Mouse (Mus musculus) naive thymus-derived CD4-positive, alpha-beta T cell, adult 2 months (primary cell): ENCODE measurements around the gene Nek9.

Experiments
- DNase-seq: peaks from one replicate; pipeline ENCODE4 v3.0.0-alpha.2; 2011; ENCODE audit warnings: low read depth

Gene Nek9

GRCm38 (mm10) chr12:85346374-85346773 is 7.2 kb upstream of the Nek9 start:
- peak; percentile 86 for DNase-seq

GRCm38 (mm10) chr12:85345559-85345958 is 6.4 kb upstream of the Nek9 start:
- no peak for DNase-seq

GRCm38 (mm10) chr12:85344252-85344651 is 5.1 kb upstream of the Nek9 start:
- no peak for DNase-seq

- DNase-seq = no peak
Observed at GRCm38 (mm10) chr12:85342310-85342709, 3.1 kb upstream of the Nek9 start.

- peak; percentile 89 for DNase-seq
Observed at GRCm38 (mm10) chr12:85341131-85341530, 2.0 kb upstream of the Nek9 start.

- DNase-seq = peak; percentile 53
Observed at GRCm38 (mm10) chr12:85339947-85340346, 785 bp upstream of the Nek9 start.

- DNase-seq = no peak
Observed at GRCm38 (mm10) chr12:85338815-85339214, 347 bp downstream of the Nek9 start.

GRCm38 (mm10) chr12:85337567-85338311 is 1.4 kb downstream of the Nek9 start:
- no peak for DNase-seq

- DNase-seq = no peak
Observed at GRCm38 (mm10) chr12:85330153-85330552, 9.0 kb downstream of the Nek9 start.

GRCm38 (mm10) chr12:85308651-85309050 is 30.5 kb downstream of the Nek9 start:
- DNase-seq = no peak

GRCm38 (mm10) chr12:85305247-85305892 is 33.8 kb downstream of the Nek9 start:
- DNase-seq = peak; percentile 93

GRCm38 (mm10) chr12:85304725-85305124 is 34.4 kb downstream of the Nek9 start:
- peak; percentile 74 for DNase-seq

GRCm38 (mm10) chr12:85303256-85303655 is 35.9 kb downstream of the Nek9 start:
- no peak for DNase-seq

GRCm38 (mm10) chr12:85298835-85299180 is 40.4 kb downstream of the Nek9 start:
- DNase-seq = no peak

- DNase-seq = no peak
Observed at GRCm38 (mm10) chr12:85298127-85298834, 40.9 kb downstream of the Nek9 start.

- no peak for DNase-seq
Observed at GRCm38 (mm10) chr12:85297345-85297997, 41.7 kb downstream of the Nek9 start.

GRCm38 (mm10) chr12:85296915-85297314 is 42.2 kb downstream of the Nek9 start:
- DNase-seq = no peak

GRCm38 (mm10) chr12:85295506-85295905 is 43.7 kb downstream of the Nek9 start:
- DNase-seq = no peak

- DNase-seq = no peak
Observed at GRCm38 (mm10) chr12:85292906-85293305, 46.3 kb downstream of the Nek9 start.

- DNase-seq = no peak
Observed at GRCm38 (mm10) chr12:85292288-85292687, 46.9 kb downstream of the Nek9 start.

GRCm38 (mm10) chr12:85291541-85291940 is 47.6 kb downstream of the Nek9 start:
- DNase-seq = no peak

GRCm38 (mm10) chr12:85290633-85291032 is 48.5 kb downstream of the Nek9 start:
- no peak for DNase-seq
